Mouse (Mus musculus) lung, postnatal 0 days (tissue): Measurements from ENCODE around the gene Top1.

ENCODE experiments used
- CTCF ChIP-seq: IDR thresholded peaks from 2 replicates; pipeline ENCODE4 v1.5.1; 2016; ENCODE audit warnings: antibody characterized with exemption, mild to moderate bottlenecking
- EP300 ChIP-seq: IDR thresholded peaks from 2 replicates; pipeline ENCODE4 v1.6.1; 2016; ENCODE audit warnings: antibody characterized with exemption, mild to moderate bottlenecking, control low read depth

DNA sequence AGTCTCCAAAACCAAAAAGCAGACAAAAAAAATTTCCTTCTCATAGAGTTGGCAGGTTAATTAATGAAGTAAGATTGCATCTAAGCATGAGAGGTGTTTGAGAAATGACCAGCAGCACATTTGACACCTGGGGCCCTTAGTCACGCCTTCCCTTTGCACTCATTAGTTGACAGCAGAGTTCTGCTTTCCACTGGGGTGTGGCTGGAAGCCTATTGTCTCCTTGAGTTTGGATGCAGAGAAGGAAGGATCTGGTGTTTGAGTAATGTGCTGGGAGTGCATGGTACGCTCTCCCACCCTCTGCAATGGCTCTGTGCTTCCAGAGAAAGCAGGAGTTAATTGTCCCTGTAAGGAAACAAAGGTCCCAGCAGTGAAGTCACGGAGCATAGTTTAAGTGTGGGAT is 90.8 kb downstream of the Top1 start:
- TF ChIP-seq EP300 (no peak), CTCF (no peak)
